Mouse (Mus musculus): ENCODE measurements around the gene Krtap4-6.

GRCm38 (mm10) chr11:99662802-99663201, 3.0 kb downstream of the Krtap4-6 start:
- no peak for TF ChIP-seq POLR2A (IDR thresholded peaks at IDR 0.05; ENCODE audit: borderline replicate concordance, extremely low read depth, insufficient read depth, insufficient read length, poor library complexity, severe bottlenecking)
- TF ChIP-seq CTCF (IDR thresholded peaks at IDR 0.05; ENCODE audit: borderline replicate concordance, extremely low read depth, insufficient read depth, insufficient read length), result no peak

Measured in brain, embryonic 14.5 days (tissue).